Mouse (Mus musculus) lung, adult 18-20 months (tissue): ENCODE results near the gene Raf1.

Experiments used
- DNase-seq, 2 experiments: peaks; one replicate each; pipeline ENCODE4 v3.0.0; 2022; ENCODE audit warnings: mixed read lengths in 2 of 2

Gene Raf1

DNA sequence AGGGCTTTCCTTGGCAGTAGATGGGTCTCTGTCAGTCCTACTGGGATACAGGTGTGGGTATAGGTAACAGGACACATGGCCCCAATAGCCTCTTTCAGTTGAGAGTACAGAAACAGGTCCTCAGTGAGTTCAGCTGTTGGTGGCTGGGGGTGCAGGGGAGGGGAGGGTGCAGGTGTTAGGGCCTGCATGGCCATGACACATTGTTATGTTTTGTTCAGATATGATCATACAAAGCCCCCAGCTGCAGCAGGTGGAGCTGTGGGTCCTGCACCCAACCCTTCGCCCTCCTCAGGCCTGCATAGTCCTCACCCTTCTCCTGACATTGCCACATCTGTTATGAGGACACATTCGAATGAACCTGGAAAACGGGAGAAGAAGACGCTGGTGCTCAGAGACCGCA, 66.1 kb downstream of the Raf1 start:
- DNase-seq: no peak

- DNase-seq: no peak
Observed at GRCm38 (mm10) chr6:115609121-115609520, 67.3 kb downstream of the Raf1 start.

DNA sequence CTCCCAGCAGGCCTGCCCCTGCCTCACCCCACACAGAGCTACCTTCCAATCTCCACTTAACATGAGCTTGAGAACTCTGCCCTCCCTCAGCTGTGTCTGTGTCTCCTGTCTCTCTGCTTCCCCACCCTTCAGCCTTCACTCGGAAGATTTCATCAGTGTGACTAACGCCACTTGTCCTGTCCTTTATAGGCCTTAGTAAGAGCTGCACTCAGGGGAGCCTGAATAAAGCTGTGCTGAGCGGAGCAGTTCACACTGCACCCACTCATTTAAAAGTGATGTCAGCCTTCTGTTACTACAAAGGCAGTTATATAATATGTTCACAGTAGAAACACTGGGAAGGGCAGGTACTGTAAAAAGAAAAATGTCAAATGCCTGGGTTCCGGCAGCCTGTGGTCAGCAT, 69.0 kb downstream of the Raf1 start:
- peak in 1 of 2 experiments; percentile 36 for DNase-seq

DNA sequence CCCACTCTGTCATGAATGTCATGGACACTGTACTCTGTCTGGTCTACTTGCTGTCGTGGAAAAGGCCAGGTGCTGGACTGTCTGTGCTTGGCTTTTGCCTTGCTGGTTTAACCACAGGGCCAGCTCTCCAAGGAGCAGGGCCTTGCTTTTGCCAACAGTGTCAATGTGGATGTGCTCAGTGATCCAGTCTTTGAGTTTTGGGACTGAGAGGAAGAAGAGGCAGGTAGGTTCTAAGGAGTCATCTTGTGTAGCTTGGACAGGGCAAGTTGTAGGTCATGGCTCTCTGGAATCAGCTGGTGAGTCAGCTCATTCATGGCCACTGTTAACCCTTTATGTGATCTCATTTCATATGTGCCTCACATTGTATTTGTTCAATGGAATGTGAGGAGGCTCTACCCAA, 70.0 kb downstream of the Raf1 start:
- DNase-seq: no peak

DNA sequence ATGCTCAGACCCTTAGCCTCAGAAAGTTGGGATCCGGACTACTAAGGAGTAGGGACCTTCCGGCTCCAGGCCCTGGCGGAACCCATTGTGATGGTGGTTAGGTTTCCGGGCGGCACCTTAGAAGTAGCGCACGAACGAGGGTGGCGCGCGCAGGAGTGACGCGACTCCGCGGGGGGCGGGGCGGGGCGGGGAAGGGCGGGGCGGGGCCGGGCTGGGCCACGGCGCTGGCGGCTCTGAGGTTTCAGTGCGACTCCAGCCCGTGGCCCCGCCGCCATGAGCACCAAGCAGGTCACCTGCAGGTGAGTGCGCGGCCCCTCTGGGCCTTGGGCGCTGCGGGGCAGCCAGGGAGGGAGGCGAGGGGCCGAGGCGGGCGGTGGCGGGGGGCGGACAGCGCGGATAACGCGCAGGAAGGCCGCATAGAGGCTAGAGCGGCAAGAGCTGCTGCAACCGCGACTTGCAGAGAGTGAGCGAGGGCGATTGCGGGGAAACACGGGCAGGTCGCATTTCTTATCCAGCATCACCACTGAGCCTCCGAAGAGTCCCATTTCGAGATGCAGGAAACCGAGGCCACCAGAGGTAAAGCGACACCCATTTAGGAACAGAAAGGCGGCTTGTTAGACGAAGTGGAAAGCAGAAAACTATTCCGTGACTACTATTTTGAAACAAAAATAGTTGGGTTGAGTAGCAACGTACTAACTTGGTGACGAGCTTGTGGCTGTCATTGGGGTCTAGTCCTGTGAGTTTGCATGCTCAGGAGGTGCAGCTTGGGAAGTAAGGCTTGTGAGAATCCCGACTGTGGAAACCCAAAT, 74.5 kb downstream of the Raf1 start, which contains the start of gene Mkrn2:
Mkrn2 (plus strand) TSS at position 188 of the 809 bp plus-strand sequence.
- peak; percentile 78 to 80 for DNase-seq

DNA sequence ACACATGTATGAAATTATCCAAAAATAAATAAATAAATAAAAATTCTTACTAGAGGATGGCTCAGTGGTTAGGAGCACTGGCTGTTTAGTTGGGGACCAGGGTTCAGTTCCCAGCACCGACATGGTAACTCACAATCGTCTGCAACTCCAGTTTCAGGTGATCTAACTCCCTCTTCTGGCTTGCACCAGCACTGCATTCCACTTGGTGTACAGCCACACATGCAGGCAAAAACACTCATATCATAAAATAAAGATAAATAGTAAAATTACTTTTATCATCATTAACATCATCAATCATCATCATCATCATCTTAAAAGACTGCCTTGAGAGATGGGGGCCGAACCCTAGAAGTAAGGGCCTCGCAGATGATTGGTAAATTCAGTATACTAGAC, 75.1 kb downstream of the Raf1 start:
- peak in 1 of 2 experiments; percentile 17 for DNase-seq

DNA sequence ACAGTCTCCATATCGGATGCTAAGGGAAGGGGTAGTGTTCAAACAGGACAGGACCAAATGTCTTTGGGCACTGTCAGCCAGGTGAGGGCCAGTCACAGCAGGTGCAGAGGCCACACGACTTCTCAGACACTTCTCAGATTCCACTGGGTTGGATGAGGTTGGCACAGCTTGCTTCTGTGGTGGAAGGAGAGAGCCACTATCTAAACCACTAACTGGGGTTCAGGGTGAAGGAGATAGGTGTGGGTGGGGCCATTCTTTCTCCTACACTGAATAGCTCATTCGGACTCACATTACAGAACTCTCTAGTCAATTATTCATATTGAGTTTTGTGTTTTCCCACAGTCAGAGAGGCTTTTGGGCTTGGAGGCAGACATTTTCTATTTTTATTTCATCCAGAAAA, 80.8 kb downstream of the Raf1 start:
- DNase-seq: no peak

DNA sequence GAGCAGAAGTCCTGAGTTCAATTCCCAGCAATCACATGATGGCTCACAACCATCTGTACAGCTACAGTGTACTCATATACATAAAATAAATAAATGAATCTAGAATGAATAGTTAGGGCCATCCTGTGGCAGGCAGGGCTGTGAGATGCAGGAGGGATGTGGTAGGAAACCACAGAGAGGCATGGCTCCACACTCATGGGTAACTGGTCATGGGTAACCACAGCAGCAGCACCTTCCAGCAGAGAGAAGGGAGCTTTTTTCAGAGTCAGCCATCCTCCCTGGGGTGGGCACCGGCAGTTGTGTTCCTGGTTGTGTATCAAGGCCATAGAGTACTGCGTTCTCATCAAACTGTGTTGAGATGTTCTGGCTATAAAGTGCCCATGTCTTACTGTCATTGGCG, 82.0 kb downstream of the Raf1 start:
- DNase-seq: no peak

DNA sequence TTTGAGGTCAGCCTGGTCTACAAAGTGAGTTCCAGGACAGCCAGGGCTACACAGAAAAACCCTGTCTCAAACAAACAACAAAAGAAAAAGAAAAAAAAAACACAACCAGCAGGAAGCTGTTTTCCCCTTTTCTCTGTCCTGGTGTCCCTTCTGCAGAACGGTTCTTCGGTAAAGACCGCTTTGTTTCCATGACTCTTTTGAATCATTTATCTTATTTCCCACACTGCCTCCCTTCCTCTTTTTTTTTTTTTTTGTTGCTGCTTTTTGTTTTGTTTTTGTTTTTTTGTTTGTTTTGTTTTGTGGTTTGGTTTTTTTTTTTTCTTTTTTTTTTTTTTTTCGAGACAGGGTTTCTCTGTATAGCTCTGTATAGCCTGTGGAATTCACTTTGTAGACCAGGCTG, 83.2 kb downstream of the Raf1 start:
- no peak for DNase-seq

DNA sequence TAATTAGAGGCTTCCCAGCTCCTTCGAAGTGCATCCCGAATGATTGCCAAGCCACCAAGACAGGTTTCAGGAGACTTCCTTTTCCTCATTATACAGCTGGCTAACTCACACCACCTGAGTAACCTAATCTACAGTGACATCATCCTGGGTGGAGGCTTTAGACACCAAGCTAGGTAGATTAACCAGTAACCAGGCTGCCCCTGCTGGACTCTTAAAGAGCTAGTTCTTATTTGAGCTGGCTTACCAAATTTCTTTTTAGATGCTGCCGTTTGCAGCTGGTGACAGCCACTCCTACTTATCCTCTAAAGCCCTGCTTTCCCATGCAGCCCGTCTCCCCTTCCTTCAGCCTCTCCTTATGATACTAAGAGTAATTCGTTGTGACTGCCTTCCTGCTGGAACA, 84.0 kb downstream of the Raf1 start, which contains the start of gene Mkrn2os:
Mkrn2os (minus strand) TSS at position 119 of the 400 bp plus-strand sequence.
- no peak for DNase-seq

- no peak for DNase-seq
Observed at GRCm38 (mm10) chr6:115591692-115592359, 84.6 kb downstream of the Raf1 start.

DNA sequence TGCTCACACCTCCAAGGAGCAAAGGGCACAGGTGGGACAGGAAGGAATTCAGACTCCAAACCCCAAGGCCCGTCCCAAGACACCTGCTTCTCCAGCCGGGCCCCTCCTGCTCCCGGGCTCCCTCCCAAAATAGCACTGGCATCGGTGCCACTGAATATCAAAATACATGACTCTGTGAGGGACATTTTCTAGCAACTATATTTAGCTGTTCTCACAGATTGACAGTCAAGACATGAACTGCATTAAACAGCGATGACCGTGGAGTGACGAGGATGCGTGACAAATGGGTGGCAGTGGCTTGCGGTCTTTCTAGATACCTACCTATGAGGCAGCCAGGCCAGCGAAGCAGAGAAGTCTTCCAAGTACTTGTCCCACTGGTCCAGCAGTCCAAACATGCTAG, 90.1 kb downstream of the Raf1 start:
- no peak for DNase-seq

DNA sequence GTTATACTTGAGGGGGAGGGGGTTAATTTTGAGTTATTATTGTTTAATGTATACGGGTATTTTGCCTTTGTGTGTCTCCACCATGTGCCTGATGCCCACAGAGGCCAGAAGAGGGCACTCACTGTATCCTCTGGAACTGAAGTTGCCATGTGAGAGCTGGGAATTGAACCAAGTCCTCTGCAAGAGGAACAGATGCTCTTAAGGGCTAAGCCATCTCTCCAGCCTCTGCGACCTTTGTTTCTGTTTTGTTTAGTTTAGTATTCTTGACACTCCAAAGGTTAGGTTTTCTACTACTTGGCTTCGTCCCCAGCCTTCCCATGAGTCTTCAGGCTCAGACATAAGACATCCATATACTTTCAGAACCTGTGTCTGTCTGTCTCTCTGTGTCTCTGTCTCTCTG, 92.3 kb downstream of the Raf1 start:
- DNase-seq: no peak

- DNase-seq: no peak
Observed at GRCm38 (mm10) chr6:115583430-115584125, 92.9 kb downstream of the Raf1 start.

- no peak for DNase-seq
Observed at GRCm38 (mm10) chr6:115582328-115583115, 93.9 kb downstream of the Raf1 start.

GRCm38 (mm10) chr6:115580810-115581209, 95.6 kb downstream of the Raf1 start:
- DNase-seq: no peak

DNA sequence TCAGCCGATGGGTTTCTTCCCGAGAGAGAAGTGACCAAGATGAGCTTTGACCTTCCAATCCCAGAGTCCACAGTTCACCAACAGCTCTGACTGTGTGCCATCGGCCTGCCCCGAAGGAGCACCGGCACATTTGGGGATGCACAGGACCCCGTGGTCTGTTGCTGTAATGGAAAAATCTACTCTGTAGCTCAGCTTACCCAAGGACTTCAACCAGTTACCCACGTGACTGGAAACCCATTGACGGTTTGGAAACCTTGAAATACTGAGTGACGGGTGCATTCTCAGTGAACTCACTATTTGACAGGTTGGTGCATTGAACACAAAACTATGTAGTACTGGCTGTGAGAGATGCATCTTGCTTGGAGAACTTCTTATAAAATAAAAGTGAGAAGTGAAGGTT, 98.5 kb downstream of the Raf1 start:
- DNase-seq: no peak

GRCm38 (mm10) chr6:115577407-115577806, 99.0 kb downstream of the Raf1 start:
- no peak for DNase-seq

DNA sequence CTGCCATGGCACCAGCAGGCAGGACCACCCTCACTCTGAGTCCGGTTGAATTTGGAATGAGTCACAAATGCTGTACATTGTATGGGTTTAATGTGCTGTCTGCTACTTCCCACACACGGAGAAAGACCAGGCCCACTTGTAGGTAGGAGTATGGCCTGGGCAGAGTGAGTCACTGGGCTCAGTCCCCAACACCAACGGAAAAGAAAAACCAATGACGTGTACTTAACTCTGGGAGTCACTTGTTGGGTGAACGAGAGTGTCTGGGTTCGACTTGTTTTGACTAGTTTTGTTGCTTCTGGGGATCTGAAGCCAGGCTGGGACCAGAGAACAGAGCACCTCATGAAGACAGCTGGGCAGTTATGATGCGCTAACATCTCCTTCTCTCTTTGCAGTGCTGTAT, 102.3 kb downstream of the Raf1 start:
- no peak for DNase-seq
